Mouse (Mus musculus): ENCODE measurements around the gene Mapk8ip2.

Mapk8ip2 gene

DNA sequence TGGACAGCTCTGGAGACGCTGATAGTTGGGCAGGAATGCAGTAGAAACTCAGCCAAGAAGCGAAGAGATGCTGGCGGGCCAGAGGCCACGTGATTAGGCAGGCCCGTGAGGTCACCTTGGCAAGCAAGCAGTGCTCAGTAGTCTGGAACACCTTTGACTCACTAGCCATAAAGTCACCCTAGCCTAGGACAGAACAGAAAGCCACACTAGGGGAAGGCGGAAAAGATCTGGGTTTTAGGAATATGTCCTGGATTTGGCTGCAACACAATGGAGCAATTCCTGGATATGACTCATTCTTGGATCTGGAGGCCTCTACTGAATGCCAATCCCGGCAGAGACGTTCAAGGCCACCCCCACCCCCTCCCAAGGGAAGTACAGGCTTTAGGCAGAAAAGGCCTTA, 26.9 kb downstream of the Mapk8ip2 start:
- peak; percentile 74 for DNase-seq (ENCODE audit: low read depth, low spot score)

DNA sequence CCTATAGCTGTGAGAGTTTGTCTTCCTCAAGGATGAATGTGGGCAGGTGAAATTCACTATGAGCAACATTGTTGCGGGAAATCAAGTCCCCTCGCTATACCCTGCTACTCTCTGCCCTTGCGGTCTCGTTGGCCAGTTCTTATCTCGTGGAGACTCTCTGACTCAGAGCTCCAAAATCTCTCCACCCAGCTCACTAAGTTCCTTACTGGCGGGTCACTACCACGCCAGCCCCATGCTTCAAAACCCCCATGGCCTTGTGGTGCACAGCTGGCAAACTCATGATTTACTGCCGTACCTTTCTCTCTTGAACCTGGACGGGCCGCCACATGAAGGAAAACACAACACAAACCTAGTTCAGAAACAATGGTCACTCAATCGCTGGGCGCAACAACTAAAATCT, 34.5 kb downstream of the Mapk8ip2 start:
- DNase-seq (ENCODE audit: low read depth, low spot score), result no peak

DNA sequence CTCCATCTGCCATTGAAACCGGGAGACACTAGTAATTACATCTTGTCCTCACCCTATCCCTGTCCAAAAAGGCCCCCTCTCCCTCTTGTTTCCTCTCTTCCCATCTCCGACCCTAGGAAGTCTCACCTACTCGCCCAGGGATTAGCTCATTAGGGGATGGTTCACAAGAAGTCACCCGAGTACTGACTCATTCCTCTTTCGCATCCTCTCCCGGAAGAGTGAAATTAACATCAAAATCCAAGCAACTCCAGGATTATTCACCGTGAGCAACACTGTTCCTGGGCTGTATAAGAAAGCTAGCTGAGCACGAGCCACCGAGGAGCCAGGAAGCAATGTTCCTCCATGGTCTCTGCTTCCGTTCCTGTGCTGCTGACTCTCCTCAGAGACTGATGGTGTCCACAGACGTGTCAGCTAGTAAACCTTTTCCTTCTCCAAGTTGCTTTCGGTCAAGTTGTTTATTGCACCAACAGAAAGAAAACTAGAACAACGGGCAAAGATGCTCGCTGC, 35.0 kb downstream of the Mapk8ip2 start:
- DNase-seq (ENCODE audit: low read depth, low spot score), result peak; percentile 87

DNA sequence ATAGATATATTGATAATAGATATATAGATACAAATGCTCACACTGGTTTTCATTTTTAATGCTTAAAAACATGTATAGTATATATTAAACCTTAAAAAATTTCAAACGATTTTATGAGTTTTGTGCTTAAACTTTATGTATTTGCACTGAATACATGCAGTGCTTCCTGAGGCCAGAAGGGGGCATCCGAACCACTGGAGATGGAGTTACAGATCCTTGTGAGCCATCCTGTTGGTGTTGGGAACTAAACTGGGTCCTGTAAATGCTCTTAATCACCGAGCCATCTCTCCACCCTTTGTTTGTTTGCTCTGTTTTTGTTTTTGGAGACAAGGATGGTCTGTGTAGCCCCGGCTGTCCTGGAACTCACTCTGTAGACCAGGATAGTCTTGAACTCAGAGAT, 41.3 kb downstream of the Mapk8ip2 start:
- peak; percentile 66 for DNase-seq (ENCODE audit: low read depth, low spot score)

DNA sequence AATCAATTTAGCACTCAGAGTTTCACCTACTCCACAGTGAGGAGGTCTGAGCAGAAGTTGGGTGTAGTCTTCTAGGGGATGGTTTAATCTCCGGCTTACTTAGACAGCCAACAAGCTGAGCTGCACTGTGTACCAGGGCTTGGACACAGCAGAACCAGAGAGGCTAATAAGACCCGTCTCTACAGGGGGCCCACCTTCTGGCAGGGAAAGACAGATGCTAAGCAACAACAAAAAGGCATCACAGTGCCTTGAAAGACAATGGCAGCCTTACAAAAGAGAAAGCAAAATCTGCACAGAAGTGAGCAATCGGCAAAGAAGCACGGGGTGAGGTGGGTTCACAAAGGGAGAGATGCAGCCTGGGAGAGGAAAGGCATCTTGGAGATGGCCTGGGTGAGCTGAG, 42.4 kb downstream of the Mapk8ip2 start:
- DNase-seq (ENCODE audit: low read depth, low spot score), result peak; percentile 88

DNA sequence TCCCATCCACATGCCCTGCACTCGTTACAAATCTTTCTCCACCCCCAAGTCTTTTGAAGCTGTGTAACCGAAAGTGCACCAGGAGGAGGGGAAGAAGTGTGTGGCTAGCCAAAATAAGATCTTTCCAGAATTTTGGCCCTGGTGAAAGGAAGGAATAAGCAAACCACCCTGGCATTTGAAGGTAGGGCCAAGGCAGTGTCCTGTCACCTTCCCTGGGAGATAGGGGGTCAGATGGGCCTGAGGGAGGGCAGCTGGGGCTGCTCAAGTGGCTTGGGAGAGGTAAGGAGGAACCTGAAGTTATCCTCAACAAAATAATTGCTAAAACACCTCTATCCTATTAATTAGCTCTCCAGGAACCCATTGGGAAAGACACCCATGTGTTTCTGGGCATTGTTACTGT, 43.1 kb downstream of the Mapk8ip2 start:
- DNase-seq (ENCODE audit: low read depth, low spot score), result no peak

DNA sequence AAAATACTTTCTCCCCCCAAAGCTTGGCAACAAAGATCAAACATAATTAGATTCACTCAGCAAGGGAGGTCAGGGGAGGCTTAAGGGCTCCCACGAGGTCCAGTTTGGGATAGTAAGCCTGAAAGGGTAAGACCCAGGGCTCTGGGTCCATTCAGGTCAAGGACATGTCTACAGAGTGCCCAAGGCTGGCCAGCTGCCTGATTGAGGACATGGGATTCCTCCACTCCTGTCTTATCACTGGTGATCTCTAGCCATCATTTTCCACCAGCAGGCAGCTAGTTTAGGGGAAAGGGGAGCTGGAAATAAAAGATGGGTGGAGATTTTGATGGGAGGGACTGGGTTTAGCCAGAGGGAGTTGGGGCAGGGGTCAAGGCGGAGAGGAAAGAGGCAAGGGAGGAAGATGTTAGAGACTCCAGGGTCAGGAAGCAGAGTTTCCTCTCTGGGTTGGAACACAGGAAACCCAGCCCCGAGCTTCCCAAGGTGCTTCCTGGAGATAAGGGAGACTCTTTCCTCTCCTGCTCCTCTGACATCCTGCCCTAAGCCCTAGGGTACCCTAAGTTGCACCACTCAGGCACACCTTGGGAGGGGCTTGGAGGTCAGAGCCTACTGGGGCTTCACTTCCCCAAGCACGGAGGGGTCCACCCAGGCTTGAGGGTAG, 43.8 kb downstream of the Mapk8ip2 start:
- no peak for DNase-seq (ENCODE audit: low read depth, low spot score)

DNA sequence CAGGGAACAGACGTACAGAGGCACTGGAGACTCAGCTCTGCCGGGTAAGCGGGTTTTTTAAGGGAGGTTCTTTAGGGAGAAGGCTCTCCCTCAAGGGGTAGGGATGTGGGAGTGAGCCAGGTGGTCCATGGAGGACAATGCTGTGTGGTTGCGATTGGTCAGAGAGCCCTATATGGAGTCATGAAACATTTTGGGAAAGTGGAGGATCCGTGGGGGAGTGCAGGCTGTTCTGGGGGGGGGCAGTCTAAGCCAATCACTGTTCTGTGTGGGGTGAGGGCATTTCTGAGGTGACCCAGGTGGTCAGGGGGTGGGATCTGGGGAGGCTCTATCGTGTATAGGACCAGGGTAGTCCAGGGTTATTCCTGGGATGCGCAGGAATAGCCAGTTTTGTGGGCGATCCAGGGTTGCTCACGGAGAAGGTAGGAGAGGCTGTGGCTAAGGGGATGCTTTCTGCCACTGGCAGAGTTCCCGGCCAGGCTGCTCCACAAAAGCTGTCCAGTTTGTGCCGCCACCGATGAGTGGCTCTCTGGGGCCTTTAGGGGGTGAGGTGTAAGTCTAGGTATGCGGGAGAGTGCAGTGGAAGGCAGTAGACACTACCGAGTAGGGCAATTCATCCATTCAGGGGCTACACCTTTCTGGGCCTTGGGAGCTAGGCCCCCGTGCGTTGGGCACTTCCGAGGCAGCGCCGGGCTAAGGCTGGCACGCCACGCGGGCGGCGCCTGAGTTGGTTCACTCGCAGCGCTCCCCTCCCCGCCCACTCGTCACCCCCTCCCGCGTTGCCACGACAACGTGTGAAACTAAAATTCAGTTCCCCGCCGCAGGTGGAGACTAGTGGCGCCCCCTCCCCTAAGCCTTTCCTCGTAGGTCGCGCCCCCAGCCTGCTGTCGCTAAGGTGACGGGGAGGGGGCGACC, 44.6 kb downstream of the Mapk8ip2 start:
- DNase-seq (ENCODE audit: low read depth, low spot score), result peak; percentile 77

DNA sequence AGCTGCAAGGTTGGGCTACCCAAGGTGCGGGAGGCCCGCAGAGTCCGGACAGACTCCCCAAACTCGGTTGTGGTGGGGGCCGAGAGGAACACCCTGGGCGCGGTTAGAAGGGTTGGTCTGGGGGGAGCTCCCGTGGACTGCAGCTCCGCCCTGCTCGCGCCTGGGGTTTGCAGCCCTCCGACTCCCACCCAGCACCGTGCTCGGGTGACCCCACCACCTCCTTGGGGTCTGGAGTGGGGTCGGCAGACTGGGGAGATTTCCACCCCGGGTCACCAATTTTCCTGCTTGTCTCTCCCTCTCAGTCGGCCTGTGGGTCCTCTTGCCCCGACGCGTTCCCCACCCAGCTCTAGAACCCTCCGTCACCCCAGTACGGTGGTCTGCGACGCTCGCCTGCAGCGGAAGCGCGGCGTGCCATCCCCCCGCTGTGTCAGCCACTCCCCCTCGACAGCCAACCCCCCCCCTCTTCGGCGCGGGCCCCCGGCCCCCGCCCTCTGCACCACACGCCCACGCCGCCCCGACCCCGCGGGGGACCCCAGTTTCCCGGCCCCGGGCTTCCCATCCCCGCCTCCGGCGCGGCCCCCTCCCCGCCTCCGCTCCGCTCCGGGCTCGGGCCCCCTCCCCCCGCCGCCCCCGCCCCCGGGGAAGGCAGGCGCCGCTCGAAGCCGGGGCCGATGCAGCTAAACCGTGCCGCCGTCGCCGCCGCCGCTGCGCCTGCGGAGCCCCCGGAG, 45.4 kb downstream of the Mapk8ip2 start, which contains the start of gene Shank3:
Gene Shank3, plus strand, starts transcription at position 663 of the 728 bp plus-strand sequence.
- no peak for DNase-seq (ENCODE audit: low read depth, low spot score)

DNA sequence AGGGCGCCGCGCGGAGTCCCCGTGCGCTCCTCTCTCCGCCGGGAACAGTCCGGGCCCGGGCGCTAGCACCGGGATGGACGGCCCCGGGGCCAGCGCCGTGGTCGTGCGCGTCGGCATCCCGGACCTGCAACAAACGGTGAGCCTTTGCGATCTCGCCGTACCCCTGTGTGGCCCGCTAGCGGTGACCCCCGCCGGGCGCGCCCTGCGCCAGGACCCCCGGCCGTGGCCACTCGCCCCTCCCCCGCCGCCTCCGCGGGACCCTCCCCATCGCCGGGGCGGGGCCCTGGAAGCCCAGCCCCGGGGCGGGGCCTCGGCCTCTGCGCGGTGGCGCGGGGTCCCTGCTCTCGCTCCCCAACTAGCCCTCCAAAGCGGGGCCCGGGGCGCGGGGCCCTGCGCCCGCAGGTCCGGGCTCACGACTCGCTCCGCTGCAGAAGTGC, 46.1 kb downstream of the Mapk8ip2 start:
- DNase-seq (ENCODE audit: low read depth, low spot score), result no peak

DNA sequence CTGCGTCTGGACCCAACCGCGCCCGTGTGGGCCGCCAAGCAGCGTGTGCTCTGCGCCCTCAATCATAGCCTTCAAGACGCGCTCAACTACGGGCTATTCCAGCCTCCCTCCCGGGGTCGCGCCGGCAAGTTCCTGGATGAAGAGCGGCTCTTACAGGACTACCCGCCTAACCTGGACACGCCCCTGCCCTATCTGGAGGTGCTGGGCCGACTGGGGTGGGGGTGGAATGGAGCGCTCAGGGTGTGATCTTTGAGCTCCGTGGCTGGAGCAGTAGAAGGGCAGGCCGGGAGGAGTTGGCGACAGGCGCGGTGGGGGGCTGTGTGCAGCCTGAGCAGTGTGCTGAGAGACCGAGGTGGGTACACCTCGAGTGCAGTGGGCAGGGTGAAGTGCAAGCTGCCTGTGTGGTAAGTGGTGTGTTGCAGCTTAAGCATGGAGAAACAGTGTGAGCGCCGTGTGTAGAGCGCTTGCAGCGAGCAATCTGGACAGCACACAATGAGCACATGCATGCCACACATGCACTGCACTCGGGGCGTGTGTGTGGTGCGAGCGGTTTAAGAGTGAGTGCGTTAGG, 46.6 kb downstream of the Mapk8ip2 start:
- DNase-seq (ENCODE audit: low read depth, low spot score), result peak; percentile 93

DNA sequence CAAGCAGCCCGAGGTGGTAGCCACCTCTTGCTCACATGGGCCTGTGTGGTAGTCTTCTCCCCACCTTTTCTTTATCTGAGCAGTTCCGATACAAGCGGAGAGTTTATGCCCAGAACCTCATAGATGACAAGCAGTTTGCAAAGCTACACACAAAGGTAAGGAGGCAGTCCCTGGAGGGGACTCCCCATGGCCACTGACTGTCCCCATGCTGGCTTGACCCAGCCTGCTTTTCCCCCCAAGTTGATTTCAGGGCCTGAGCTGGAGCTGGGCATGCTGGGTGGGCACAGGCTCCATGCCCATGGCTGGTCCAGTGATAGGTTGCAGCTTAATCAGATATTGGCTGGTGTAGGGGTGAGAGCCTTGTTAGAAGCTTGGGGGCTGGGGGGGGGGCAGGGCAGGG, 47.6 kb downstream of the Mapk8ip2 start:
- no peak for DNase-seq (ENCODE audit: low read depth, low spot score)

DNA sequence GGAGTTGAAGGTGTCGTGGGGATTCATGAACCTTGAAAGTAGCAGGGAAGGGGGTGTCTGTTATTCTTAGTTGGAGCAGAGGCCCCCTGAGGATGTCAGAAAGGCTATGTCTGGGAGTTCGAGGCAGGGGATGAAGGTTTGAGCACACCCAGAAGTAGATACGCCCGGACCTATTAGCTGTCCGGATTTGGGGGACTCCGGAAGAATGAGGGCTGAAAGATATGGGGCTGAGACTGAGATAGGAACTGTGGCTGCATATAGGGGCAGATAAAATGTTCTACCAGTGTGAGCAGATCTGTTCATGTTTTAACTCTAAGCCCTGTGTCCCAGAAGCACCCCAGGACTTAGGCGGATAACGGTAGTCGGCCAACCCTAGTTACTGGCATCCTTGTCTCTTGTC, 51.1 kb downstream of the Mapk8ip2 start:
- no peak for DNase-seq (ENCODE audit: low read depth, low spot score)

DNA sequence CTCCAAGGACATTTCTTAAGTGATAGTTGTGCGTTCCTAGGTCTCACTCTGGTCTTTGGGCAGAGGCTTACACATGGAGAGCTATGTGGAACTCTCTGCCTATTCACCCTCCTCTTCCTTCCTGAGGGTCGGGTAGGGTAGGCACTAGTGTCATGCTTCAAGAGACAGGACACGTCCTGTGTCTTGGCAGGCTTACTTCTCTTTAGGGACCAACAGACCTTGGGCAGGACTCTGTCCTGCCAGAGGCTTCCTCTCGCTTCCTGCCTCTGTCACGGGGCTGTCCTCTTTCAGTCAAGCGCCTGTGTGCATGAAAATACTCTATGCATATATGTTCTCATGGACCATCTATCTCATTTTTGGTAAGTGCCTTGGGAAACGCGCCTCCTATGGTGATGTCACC, 54.0 kb downstream of the Mapk8ip2 start:
- DNase-seq (ENCODE audit: low read depth, low spot score), result no peak

DNA sequence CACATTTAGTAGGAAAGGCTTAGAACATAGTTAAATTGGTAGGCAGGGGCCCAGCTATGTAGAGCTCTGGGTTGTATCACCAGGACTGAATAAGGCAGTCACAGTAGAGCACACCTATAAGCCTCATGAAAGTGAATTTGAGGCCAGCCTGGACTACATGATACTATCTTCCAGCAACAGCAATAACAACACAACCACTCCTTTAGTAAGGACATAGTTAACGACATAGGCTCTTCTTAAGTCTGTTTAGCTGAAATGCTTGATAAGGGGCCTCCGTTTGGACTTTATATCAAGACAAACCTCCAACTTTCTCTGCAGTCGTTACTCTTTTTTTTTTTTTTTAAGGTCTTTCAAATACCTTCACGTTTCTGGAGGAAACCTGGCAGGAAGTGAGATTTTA, 59.0 kb downstream of the Mapk8ip2 start:
- DNase-seq (ENCODE audit: low read depth, low spot score), result no peak
